Mouse (Mus musculus) gastrocnemius, postnatal 10 days (tissue): Measurements from ENCODE around the gene Grid2ip. TPM values are rescaled to one million over a fixed set of nuclear protein-coding genes. Genes with fewer than 3 reads are reported as not detected.

Source experiments
- DNase-seq: peaks from one replicate; pipeline ENCODE4 v3.0.0; 2021; ENCODE audit warnings: mixed read lengths
- total RNA-seq, 2 experiments: library from RNA; stranded (reverse); gene quantifications; 2 replicates each; pipeline ENCODE4 v1.2.3; 2021

Gene Grid2ip
- total RNA-seq, 2 experiments from 2014 or later, result 0.05 to 0.11 TPM

DNA sequence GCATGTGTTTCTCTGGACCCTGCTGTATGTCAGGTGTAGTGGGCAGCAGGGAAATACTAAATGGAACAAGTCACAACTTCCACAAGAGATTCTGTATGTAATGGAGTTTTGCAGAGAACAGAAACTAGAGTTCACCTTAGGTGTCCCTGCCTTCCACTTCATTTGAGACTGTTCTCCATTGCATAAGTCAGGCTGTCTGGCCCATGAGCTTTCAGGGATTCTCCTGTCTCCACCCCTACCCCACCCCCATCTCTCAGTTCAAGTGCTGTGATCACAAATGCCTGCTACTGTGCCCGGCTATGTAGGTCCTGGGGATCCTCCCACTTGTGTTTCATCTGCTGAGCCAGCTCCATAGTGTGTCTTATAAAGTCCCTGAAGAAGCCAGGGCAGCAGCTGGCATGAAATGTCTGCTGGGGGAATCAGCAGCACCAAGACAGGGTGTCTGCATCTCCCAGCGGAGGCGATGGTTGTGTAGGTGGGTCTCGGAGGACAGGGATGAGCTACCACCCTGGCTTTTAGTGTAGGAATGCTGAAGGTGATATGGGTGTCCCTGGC lies 53.8 kb downstream of the Grid2ip start:
- DNase-seq, result no peak

DNA sequence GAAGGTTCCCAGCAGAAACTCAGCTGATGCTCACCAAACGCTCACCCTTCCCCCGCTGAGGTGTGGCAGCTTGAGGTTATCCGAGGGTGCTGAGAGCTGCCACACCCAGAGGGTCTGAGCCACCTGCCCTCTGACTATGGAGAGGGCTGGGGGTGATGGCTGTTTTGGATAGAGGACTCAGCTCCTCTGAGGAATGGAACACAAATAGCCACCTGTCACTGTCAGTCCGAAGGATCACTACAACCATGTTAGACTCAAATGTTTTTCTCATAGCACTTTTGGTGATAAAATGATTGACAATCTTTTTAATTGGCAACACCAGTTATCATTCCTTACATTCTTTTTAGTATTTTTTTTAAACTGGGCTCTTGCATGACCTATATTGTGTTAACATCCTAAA lies 64.3 kb downstream of the Grid2ip start:
- DNase-seq, result no peak

GRCm38 (mm10) chr5:143422990-143423389 lies 65.9 kb downstream of the Grid2ip start:
- no peak for DNase-seq

DNA sequence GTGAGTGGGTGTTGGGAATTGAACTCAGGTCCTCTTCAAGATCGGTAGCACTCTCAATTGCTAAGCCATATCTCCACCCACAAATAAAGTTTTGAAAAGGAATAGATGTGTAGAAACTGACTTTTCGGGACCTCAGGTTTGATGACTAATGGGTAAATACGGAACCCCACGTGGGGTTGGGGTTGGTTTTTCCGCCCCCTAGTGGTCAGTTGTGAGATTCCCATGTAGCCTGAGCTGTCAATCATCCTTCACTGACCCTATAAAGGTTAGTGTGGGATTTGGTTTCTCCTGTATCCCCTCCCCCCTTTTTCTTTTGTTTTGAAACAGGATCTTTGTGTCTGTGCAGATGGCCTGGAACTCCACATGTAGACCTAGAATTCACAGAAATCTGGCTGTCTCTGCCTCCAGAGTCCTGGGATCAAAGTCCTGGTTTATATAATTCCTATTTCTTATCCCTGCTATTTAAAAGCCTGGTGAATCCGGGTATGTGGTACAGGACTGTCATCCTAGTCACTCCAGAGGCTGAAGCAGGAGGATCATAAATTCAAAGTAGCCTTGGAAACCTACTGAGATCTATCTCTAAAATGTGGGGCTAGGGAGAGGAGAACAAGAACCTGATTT lies 66.9 kb downstream of the Grid2ip start:
- DNase-seq, result peak; percentile 62

DNA sequence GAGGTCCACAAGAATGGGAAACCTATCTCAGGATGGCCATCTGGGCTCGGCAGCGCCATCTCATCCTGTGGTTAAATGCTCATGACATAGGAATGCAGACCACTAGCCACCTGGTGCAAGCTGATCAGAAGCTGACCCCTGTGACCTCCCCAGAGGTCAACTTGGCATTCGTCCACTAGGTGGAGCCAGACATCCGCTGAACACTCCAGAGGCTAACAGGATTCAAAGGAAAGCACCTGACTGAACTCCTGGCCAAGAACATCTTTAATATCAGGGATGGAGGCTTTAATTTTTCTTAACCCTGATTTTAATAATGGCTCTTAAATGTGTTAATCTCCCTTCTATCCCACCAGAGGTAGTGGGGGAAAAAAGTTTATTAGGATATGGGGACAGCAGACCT lies 77.3 kb downstream of the Grid2ip start:
- DNase-seq, result peak; percentile 73

- DNase-seq, result no peak
Measured at GRCm38 (mm10) chr5:143441298-143441697, 84.2 kb downstream of the Grid2ip start.

DNA sequence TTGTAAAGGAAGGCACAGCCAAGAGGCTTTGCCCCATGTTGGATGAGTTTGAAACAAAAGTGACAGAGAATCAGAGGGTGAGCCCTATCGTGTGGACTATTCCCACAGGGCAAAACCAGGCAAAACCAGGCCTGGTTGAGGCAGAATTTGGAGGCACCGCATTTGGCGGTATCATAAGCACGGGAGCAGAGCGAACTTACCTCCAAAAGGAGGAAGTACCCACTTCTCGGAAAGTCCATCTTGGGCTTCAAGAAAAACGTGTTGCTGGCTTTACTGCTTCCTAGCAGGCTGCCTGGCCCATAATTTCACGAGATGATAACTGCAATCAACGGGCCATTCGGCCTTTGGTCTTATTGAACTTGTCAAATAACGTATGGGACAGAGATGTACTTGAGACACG lies 84.6 kb downstream of the Grid2ip start:
- no peak for DNase-seq

Other genes with a start within 250 kb of the Grid2ip start
- 10 to 100 TPM; 22.1 to 25.9 TPM for gene Rnf216, start 244.3 kb upstream of the Grid2ip start, total RNA-seq
- not detected for gene Olfr718-ps1, start 209.8 kb upstream of the Grid2ip start, total RNA-seq
- 1 to 10 TPM; 6.9 to 8.6 TPM for gene Rbak, start 176.6 kb upstream of the Grid2ip start, total RNA-seq
- gene Spdye4b, start 176.3 kb upstream of the Grid2ip start, total RNA-seq, result not detected
- gene Spdye4a, start 130.4 kb upstream of the Grid2ip start, total RNA-seq, result not detected
- gene Zfp12, start 122.2 kb upstream of the Grid2ip start, total RNA-seq, result 10 to 100 TPM; 10.5 to 11.6 TPM
- gene Zfp316, start 87.3 kb upstream of the Grid2ip start, total RNA-seq, result 1 to 10 TPM; 4.4 to 4.5 TPM
- under 1 TPM; 0.66 to 0.75 TPM for gene Zfp853, start 63.7 kb upstream of the Grid2ip start, total RNA-seq
- 10 to 100 TPM; 10.6 to 11.6 TPM for gene E130309D02Rik, start 42.0 kb upstream of the Grid2ip start, total RNA-seq
- 10 to 100 TPM; 35.0 to 37.5 TPM for gene Zdhhc4, start 28.1 kb upstream of the Grid2ip start, total RNA-seq
- 100 to 1,000 TPM in 1 of 2 experiments, 10 to 100 TPM in 1; 89.0 to 110 TPM for gene Kdelr2, start 46.5 kb downstream of the Grid2ip start, total RNA-seq
- gene Daglb, start 107.2 kb downstream of the Grid2ip start, total RNA-seq, result 1 to 10 TPM; 4.2 to 5.7 TPM
- gene Rac1, start 170.7 kb downstream of the Grid2ip start, total RNA-seq, result 100 to 1,000 TPM; 237 to 250 TPM